Mouse (Mus musculus) liver, embryonic 12.5 days (tissue): Measurements from ENCODE around the gene Pum1. TPM values are rescaled to one million over a fixed set of nuclear protein-coding genes. Genes with fewer than 3 reads are reported as not detected.

Source experiments
- polyA plus RNA-seq: library from polyadenylated mRNA; unstranded; fragments of >200 nt; fragmentation: Nextera tagmentation; extraction: Ambion mirVana; gene quantifications from 2 replicates; pipeline ENCODE4 v1.2.1, GENCODE M21; 2016

Gene Pum1
- polyA plus RNA-seq, 1 experiment from 2014 or later: 43.2 TPM

Other genes with a start within 250 kb of the Pum1 start
- 0.12 and 0.42 TPM in 2 replicates for gene Nkain1, start 89.1 kb upstream of the Pum1 start, polyA plus RNA-seq
- gene Sdc3, start 129.2 kb downstream of the Pum1 start, polyA plus RNA-seq: 8.0 and 9.8 TPM in 2 replicates
- 61.1 and 64.3 TPM in 2 replicates for gene Laptm5, start 249.8 kb downstream of the Pum1 start, polyA plus RNA-seq